Mouse (Mus musculus) cortical plate, adult 2 months (tissue): ENCODE measurements at regions not wholly inside any gene's neighbourhood (a gene's known extent, or its start where the extent isn't known, plus 50 kb on each side); places are given as distances from the start of the nearest gene placed in this dataset.

Source experiments
- H3K27ac ChIP-seq: fragments of 200-500 bp; 2 replicates; pipeline ENCODE4 v1.5.1; 2012; ENCODE audit warnings: low read length, control low read depth, inconsistent platforms; ENCODE audit not compliant: insufficient read depth
- H3K4me1 ChIP-seq: fragments of 200-500 bp; 2 replicates; pipeline ENCODE4 v1.6.1; 2011; ENCODE audit warnings: low read length; ENCODE audit not compliant: control insufficient read depth, insufficient read depth
- H3K4me3 ChIP-seq: fragments of 200-500 bp; 2 replicates; pipeline ENCODE4 v1.5.1; 2011; ENCODE audit warnings: mild to moderate bottlenecking, low read length, control low read depth; ENCODE audit not compliant: insufficient read depth
- CTCF ChIP-seq: fragments of 200-500 bp; IDR thresholded peaks from 2 replicates; pipeline ENCODE4 v1.5.1; 2011; ENCODE audit warnings: mild to moderate bottlenecking, control low read depth, low read length; ENCODE audit not compliant: insufficient read depth; ENCODE audit errors: extremely low read depth
- POLR2A ChIP-seq: fragments of 200-500 bp; IDR thresholded peaks from 2 replicates; pipeline ENCODE4 v1.6.1; 2011; ENCODE audit warnings: mild to moderate bottlenecking, low read length, control low read depth; ENCODE audit not compliant: insufficient read depth; ENCODE audit errors: extremely low read depth

DNA sequence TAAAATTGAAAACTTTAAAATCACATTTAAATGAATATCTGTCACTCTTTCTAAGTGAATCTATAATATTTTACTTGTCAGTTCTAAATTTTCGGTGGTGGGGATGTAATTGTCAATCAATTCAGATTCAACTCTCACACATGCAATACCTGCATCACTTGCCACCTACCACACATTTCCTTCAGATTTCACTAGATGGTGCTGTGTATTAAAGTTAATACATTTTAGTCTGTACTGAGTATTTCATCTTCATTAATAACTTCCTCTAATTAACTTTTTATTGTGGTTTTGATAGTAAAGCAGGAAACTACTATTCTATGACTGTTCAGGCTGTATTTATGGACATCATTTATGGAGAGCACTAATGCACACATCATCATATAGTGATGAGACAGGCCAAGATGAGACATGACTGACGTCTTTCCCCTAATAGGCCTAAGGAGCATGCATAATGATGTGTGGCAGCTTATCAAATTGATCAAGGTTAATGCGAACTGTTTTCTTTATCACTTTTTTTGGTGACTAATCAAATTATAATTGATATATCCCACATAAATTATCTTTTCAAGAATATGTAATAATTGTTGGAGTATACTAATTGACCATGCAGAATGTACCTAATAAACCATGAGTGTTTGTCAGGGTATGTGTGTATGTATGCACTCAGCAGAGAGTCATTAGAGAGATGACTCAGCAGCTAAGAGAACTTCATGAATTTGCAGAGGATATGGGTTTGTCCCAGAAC is 863.6 kb downstream of the Slitrk6 start:
- no peaks in the 10 kb centered on the region for H3K4me1 ChIP-seq
- no peak overlapping the region for H3K27ac ChIP-seq
- H3K4me3 ChIP-seq: no peak overlapping the region
- no peak for TF ChIP-seq CTCF
- no peak for TF ChIP-seq POLR2A

DNA sequence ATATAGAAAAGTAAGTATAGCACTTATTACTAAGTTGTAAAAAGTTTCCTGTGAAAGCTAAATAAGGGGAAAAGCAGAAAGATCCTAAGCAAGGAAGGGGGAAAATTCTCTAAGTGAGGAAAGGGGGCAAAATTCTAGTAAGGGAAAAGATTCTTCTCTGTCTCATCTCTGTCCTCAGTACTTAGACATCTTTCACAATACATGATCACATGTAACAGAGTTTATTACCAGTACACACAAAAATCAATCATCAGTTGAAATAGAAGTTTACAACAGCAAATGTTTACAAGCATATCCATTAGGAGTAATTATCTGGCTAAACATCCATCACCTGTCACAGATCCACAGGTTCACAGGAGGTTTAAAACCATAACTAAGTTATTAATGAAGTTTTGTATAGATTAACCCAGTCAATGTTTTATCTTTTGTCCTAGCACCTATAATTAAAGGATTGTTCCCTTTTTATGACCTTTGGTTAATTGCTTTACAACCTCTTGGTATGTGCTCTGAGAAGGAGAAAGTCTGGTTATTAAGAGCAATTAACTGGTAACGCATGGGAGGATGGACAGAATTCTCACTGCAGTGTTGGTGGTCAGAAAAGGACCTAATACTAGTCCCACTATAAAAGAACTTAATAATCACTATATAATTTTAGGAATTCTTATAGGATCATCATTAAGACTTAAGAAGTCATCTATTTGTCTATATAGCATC is 877.8 kb downstream of the Slitrk6 start:
- Histone ChIP-seq H3K4me3 (no peak overlapping the region), H3K4me1 (no peaks in the 10 kb centered on the region), H3K27ac (no peak overlapping the region)
- TF ChIP-seq POLR2A: no peak
- no peak for TF ChIP-seq CTCF

DNA sequence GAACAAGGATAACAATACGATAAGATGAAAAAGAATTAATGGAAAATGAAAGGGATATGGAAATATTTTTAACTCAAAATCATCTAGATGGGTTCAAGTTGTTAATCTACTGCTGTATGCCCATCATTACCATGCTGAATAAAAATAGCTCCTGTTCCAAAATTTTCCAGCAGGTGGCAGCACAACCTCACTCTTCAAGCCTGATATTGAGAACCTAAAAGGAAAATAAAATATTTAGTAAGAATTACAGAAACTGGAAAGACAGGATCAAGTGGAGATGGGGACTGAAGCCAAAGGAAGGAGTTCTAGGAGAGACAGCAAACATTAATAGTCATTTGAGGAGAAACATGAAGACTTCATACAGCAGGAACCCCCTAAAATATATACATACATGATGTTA is 880.7 kb downstream of the Slitrk6 start:
- Histone ChIP-seq H3K4me3 (no peak overlapping the region), H3K27ac (no peak overlapping the region), H3K4me1 (no peaks in the 10 kb centered on the region)
- peak; percentile 38; the same call in 1 of the 2 replicates for TF ChIP-seq CTCF
- no peak for TF ChIP-seq POLR2A

DNA sequence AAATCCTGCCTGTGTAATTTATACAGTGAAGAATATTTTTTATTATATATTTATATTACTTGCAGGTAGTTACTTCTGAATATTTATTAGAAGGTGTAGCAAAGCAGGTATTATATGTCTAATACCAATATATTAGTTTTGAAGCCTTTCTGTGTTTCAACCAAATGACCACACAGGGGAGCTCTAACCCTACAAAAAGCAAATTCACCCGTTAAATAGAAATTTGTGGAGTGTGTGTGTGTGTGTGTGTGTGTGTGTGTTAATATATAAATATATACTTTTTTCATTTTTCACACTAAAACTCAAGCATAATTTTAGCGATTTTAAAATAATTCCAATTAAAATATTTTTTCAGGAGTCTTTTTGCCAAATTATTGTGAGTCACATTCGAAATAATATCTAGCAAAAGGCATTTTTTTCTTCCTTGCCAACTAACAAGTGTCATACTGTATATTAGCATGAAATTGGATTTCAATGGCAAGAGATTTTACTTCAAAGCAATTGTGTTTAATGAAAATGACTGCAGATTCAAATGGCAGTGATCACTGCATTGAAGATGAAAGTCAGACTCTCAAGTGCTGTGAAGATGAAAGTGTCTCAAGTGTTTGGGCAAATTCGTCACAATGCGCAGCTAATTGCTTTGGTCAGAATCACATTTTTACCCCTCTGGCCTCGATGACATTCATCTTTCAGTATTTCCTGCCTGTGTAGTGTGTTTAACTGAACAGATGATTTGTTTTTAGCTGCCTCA is 914.4 kb downstream of the Slitrk6 start:
- no peaks in the 10 kb centered on the region for H3K4me1 ChIP-seq
- no peak overlapping the region for H3K27ac ChIP-seq
- no peak for TF ChIP-seq CTCF
- no peak for TF ChIP-seq POLR2A
- no peak overlapping the region for H3K4me3 ChIP-seq

DNA sequence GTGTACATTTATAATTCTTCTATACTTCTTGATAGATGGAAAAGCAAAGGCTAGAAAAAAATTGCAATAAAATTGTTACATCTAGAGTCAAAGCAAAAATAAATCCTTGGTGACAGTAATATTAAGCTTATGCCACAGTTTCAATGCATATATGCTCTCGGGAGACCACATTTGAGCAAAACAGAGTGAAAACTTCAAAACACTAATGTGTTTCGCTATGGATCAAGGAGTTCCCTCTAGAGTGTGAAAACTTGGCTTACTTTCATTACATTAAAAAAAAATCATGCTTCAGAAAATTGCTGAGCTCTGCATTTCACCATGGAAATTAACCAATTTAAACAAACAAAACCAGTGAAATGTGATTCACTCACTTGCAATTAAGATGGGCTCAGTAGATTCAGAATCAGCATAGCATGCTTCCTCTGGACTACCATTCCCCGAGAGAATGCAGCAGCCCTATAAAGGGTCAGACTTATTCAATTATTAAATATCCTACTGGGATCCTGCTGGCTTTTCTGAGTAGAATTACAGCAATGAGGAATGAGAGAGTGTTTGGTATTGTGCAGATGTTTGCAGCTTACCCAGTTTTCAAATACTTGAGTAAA is 888.7 kb upstream of the Slitrk1 start:
- H3K4me1 ChIP-seq: no peaks in the 10 kb centered on the region
- TF ChIP-seq POLR2A: no peak
- no peak for TF ChIP-seq CTCF
- no peak overlapping the region for H3K27ac ChIP-seq
- H3K4me3 ChIP-seq: no peak overlapping the region

DNA sequence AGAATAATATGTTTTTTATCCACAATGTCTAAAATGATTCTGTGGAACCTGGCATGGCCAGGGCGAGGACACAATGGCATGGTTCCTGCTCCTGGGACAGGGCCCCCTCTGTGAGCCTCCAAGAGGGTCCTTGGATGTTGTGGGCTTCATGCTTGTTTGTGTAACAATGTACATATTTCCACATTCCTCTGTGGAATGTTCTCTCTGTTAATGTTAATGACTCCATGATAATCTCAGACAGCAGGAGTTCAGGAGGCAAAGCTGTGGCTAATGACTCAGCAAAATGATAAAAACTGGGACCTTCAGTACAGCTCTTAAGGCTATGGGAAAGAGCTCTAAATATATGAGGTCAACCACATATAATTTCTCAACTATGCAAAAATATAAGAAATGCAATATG is 858.3 kb upstream of the Slitrk1 start:
- H3K4me1 ChIP-seq: no peaks in the 10 kb centered on the region
- H3K27ac ChIP-seq: no peak overlapping the region
- TF ChIP-seq CTCF: no peak
- H3K4me3 ChIP-seq: no peak overlapping the region

DNA sequence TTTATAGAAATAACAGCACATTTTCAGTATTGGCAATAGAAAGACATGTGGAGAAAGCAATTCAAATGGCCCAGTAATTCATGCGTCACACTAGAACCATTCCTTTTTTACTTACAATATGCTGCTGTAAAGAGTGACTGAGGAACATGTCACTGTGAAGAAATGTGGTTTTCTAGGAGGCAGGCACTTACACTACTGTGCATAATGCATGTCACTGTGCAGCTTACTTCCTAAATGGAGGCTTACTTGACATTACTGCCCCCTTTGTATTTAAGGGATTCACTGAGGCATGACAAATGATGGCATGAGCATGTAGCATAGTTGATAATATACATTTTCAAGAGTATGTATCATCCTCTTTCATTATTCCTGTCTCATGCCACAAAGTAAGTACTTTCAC is 846.9 kb upstream of the Slitrk1 start:
- no peak for TF ChIP-seq POLR2A
- no peak for TF ChIP-seq CTCF
- H3K4me3 ChIP-seq: no peak overlapping the region
- H3K27ac ChIP-seq: no peak overlapping the region
- no peaks in the 10 kb centered on the region for H3K4me1 ChIP-seq
